Mouse (Mus musculus) heart, postnatal 4 days (tissue): ENCODE data around the gene Ehbp1. TPM values are rescaled to one million over a fixed set of nuclear protein-coding genes. Genes with fewer than 3 reads are reported as not detected.

Experiments used
- total RNA-seq, 2 experiments: library from RNA; stranded (reverse); gene quantifications; 2 replicates each; pipeline ENCODE4 v1.2.3; 2021

Gene Ehbp1
- total RNA-seq, 2 experiments from 2014 or later, result 154 to 156 TPM

Other genes with a start within 250 kb of the Ehbp1 start
- 1 to 10 TPM; 3.3 to 3.4 TPM for gene Tmem17, start 169.8 kb upstream of the Ehbp1 start, total RNA-seq